Comparison of ENCODE assay signal across 12 mouse cellular contexts in the genomic region with DNA sequence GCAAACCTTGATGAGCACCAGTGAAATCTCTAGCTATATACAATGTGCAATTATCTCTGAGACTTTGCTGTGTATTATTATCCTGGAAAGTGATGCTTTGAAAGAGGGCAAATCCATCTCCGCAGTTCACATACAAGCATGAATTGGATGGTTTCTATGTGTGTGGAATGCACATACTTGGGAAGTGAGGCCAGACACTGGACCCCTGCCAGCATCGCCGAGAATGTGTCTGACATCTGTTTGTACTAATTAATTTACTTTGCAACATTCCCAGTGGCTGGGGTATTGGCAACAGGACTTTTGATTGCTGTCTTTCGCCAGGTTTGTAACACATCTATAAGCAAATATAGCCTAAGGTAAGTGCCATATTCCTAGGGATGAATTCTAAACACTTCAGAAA.
DNase-seq lines count a peak whose midpoint lies in the region; ATAC-seq lines count a peak whose summit lies in the region.
"Had no signal": no experiment of that assay in that cellular context is flagged by ENCODE, and none has a peak within 500 bp of the region (broad histone marks: within the 10 kb centered on the region; RNA-seq: fewer than 3 reads in every experiment).

No protein-coding gene starts in this region.

- no peaks in the 10 kb centered on the region for H3K9me3 ChIP-seq in forebrain, embryonic 12.5 days

- 38% methylated on average over 4 of the region's 4 CpGs for WGBS in forebrain, embryonic 12.5 days

- no peaks in the 10 kb centered on the region for H3K27me3 ChIP-seq in forebrain, embryonic 12.5 days

- no peak overlapping the region for H3K4me3 ChIP-seq in forebrain, embryonic 12.5 days (replicated peaks)
- H3K4me3 ChIP-seq: heart, adult 2 months; left cerebral cortex, adult 2 months had no signal

- ATAC-seq in forebrain, embryonic 12.5 days (ENCODE audit: low FRiP score): peak; percentile 84
- ATAC-seq in erythroblast, adult 5-6 weeks (replicated peaks; ENCODE audit: low FRiP score, poor library complexity, severe bottlenecking): no peak

- no peaks in the 10 kb centered on the region for H3K36me3 ChIP-seq in forebrain, embryonic 12.5 days (replicated peaks)

- H3K4me2 ChIP-seq in forebrain, embryonic 12.5 days: no peak overlapping the region

- H3K4me1 ChIP-seq in forebrain, embryonic 12.5 days: no peaks in the 10 kb centered on the region

- H3K27ac ChIP-seq in forebrain, embryonic 12.5 days: no peak overlapping the region
- H3K27ac ChIP-seq: heart, adult 2 months; left cerebral cortex, adult 2 months had no signal

- peak; percentile 23 to 46 for DNase-seq in cerebellum, adult 18-20 months
- no peak for DNase-seq in cerebellum, adult 11 months
- peak; percentile 70 for DNase-seq in kidney, postnatal 10 days
- DNase-seq in kidney, adult 11 months: no peak
- peak; percentile 38 for DNase-seq in lung, postnatal 14 days
- DNase-seq in thymus, postnatal 36 days: no peak
- DNase-seq: right cerebral cortex, postnatal 14 days; thymus, postnatal 4 days had no signal

- no peak overlapping the region for H3K9ac ChIP-seq in forebrain, embryonic 12.5 days

Comparison
In these comparisons a context has a peak if more than half of its experiments do, and no peak if none do; other contexts are left out.
1. DNase-seq: peak in cerebellum, adult 18-20 months (2 of 2), kidney, postnatal 10 days (single experiment) and lung, postnatal 14 days (single experiment); none in cerebellum, adult 11 months (single experiment), kidney, adult 11 months (single experiment) and thymus, postnatal 36 days (0 of 2).